Mouse (Mus musculus): ENCODE measurements around the gene Galk1.
A peak's percentile ranks its signal among the peaks of the same experiment; 100 is the strongest.

Galk1 gene

GRCm38 (mm10) chr11:116010146-116010545 lies 2.4 kb downstream of the Galk1 start:
- no peak for DNase-seq (ENCODE audit: low spot score)

GRCm38 (mm10) chr11:116009661-116010060 lies 2.9 kb downstream of the Galk1 start:
- no peak for DNase-seq (ENCODE audit: low spot score)

GRCm38 (mm10) chr11:116008832-116009375 lies 3.6 kb downstream of the Galk1 start:
- no peak for DNase-seq (ENCODE audit: low spot score)

GRCm38 (mm10) chr11:116008411-116008810 lies 4.1 kb downstream of the Galk1 start:
- DNase-seq (ENCODE audit: low spot score), result no peak

- DNase-seq (ENCODE audit: low spot score), result no peak
Measured at GRCm38 (mm10) chr11:116007095-116007850, 5.2 kb downstream of the Galk1 start.

- peak; percentile 79 for DNase-seq (ENCODE audit: low spot score)
Measured at GRCm38 (mm10) chr11:116005701-116006419, 6.7 kb downstream of the Galk1 start.

GRCm38 (mm10) chr11:116004840-116005700 lies 7.4 kb downstream of the Galk1 start:
- DNase-seq (ENCODE audit: low spot score), result peak; percentile 94

- DNase-seq (ENCODE audit: low spot score), result no peak
Measured at GRCm38 (mm10) chr11:116004186-116004823, 8.2 kb downstream of the Galk1 start.

GRCm38 (mm10) chr11:116002894-116003293 lies 9.6 kb downstream of the Galk1 start:
- DNase-seq (ENCODE audit: low spot score), result no peak

- no peak for DNase-seq (ENCODE audit: low spot score)
Measured at GRCm38 (mm10) chr11:116001725-116002124, 10.8 kb downstream of the Galk1 start.

- no peak for DNase-seq (ENCODE audit: low spot score)
Measured at GRCm38 (mm10) chr11:116000607-116001006, 11.9 kb downstream of the Galk1 start.

GRCm38 (mm10) chr11:115999538-116000143 lies 12.9 kb downstream of the Galk1 start:
- no peak for DNase-seq (ENCODE audit: low spot score)

GRCm38 (mm10) chr11:115999027-115999426 lies 13.5 kb downstream of the Galk1 start:
- no peak for DNase-seq (ENCODE audit: low spot score)

- DNase-seq (ENCODE audit: low spot score), result no peak
Measured at GRCm38 (mm10) chr11:115997662-115998061, 14.9 kb downstream of the Galk1 start.

- DNase-seq (ENCODE audit: low spot score), result no peak
Measured at GRCm38 (mm10) chr11:115997047-115997446, 15.5 kb downstream of the Galk1 start.

GRCm38 (mm10) chr11:115995256-115995655 lies 17.3 kb downstream of the Galk1 start:
- no peak for DNase-seq (ENCODE audit: low spot score)

GRCm38 (mm10) chr11:115992098-115992497 lies 20.4 kb downstream of the Galk1 start:
- no peak for DNase-seq (ENCODE audit: low spot score)

- DNase-seq (ENCODE audit: low spot score), result no peak
Measured at GRCm38 (mm10) chr11:115989686-115990085, 22.8 kb downstream of the Galk1 start.

- DNase-seq (ENCODE audit: low spot score), result no peak
Measured at GRCm38 (mm10) chr11:115983291-115983690, 29.2 kb downstream of the Galk1 start.

- DNase-seq (ENCODE audit: low spot score), result no peak
Measured at GRCm38 (mm10) chr11:115982472-115982871, 30.0 kb downstream of the Galk1 start.

- no peak for DNase-seq (ENCODE audit: low spot score)
Measured at GRCm38 (mm10) chr11:115975544-115975943, 37.0 kb downstream of the Galk1 start.
